Mouse (Mus musculus): ENCODE results near the gene Dlgap1. TPM values are rescaled to one million over a fixed set of nuclear protein-coding genes. Genes with fewer than 3 reads are reported as not detected.
A peak's percentile ranks its signal among the peaks of the same experiment; 100 is the strongest.

Gene Dlgap1
- total RNA-seq, 2 experiments from 2014 or later = 0.05 to 0.22 TPM

DNA sequence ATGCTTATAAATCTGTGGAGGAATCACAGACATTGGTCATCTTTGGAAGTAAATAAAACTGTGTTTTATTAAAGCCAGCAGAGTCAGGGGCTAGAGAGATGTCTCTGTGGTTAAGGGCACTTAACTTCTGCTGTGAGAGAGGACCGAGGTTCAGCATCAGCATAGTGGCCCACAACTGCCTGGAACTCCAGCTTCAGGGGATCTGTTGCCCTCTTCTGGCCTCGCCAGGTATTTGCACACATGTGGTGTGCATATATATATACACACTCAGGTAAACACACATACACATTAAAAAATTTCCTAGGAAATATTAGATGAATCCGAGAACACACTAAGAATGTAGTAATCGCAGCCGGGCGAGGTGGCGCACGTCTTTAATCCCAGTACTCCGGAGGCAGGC lies 796.5 kb downstream of the Dlgap1 start:
- no peak overlapping the region for H3K4me3 ChIP-seq
- intact Hi-C loops (cut with DNase I) = no loop called here

DNA sequence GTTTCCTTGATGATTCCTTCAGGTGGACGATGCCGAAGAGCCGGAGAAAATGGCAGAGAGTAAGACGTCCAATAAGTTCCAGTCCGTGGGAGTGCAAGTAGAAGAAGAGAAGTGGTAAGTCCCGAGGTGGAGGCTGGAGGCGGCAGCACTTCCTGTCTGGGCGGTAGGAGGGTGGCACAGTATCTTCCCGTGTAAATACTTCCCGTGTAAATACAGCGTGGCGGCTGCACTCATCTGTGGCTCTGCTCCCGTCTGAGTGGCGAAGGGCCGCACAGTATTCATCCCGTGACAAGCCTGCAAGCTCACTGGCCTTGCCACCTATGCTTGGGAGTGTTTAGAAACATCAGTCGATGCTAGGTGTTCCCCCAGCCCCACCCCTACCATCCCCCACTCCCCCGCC lies 797.1 kb downstream of the Dlgap1 start:
- intact Hi-C loops (cut with DNase I) = no loop called here
- no peak overlapping the region for H3K4me3 ChIP-seq
- TF ChIP-seq CTCF (IDR thresholded peaks at IDR 0.05) = no peak

More for the DNA sequence above, 796.5 kb downstream of the Dlgap1 start:
- H3K27ac ChIP-seq = no peak overlapping the region
- no peak for TF ChIP-seq CTCF (IDR thresholded peaks at IDR 0.05)
- no peak for DNase-seq

DNA sequence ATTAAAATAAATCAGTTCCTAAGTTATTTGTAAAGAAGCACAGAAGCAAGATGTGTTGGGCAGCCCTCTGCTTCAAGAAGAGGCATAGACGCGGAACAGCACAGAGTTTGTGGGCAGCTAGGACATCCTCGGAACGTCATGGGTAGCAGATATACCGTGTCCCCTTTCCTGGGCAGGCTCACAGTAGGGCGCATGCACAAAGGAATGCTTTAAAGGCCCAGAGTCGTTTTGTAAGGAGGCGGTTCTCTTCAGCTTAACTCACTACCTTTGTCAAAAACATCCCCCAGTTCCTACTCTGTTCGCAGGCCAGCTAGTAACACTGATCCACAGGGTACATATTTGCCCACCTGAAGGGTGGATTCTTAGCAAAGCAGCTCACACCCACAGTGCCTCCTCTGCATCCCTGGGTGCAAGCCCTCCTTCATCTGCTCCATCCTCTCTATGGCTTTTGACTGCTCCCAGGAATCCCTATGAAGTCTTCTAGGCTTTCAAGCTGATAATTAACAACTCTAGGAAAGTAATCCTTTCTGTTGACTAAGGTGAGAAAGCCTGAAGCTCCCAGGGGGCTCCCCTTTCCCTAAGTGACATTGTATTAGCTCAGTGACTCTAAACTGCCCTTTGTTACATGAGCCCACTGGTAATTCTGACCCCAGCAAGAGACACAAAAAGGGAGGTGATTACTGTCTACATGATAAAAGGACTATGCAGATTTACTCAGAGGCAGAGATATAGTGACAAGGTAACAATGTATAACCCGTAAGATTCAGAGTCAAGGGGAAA lies 803.4 kb downstream of the Dlgap1 start:
- intact Hi-C loops (cut with DNase I) = no loop called here

More for the DNA sequence above, 797.1 kb downstream of the Dlgap1 start:
- no peak for DNase-seq
- H3K27ac ChIP-seq = no peak overlapping the region

DNA sequence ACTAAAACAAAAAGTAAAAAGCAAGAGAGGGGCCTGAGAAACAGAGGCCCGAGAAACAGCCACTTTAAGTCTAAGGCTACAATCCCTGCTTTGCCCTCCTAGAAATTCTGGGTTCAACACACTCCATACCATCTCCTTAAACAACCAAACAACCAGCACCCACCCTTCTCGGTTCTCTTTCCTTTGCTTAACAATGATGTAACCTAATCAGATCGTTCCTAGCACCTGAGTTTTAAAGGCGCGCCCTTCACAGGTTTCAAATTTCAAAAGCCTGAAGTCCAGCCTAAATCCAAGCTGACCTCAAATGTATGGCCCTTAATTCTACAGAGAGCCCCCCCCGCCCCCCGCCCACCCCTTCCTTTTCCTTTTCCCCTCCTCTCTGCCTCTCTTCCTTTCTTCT lies 810.9 kb downstream of the Dlgap1 start:
- TF ChIP-seq CTCF (IDR thresholded peaks at IDR 0.05) = no peak
- intact Hi-C loops (cut with DNase I) = no loop called here
- no peak overlapping the region for H3K4me3 ChIP-seq

More for the DNA sequence above, 803.4 kb downstream of the Dlgap1 start:
- Histone ChIP-seq H3K4me3 (no peak overlapping the region), H3K27ac (no peak overlapping the region)
- DNase-seq = no peak
- no peak for TF ChIP-seq CTCF (IDR thresholded peaks at IDR 0.05)

DNA sequence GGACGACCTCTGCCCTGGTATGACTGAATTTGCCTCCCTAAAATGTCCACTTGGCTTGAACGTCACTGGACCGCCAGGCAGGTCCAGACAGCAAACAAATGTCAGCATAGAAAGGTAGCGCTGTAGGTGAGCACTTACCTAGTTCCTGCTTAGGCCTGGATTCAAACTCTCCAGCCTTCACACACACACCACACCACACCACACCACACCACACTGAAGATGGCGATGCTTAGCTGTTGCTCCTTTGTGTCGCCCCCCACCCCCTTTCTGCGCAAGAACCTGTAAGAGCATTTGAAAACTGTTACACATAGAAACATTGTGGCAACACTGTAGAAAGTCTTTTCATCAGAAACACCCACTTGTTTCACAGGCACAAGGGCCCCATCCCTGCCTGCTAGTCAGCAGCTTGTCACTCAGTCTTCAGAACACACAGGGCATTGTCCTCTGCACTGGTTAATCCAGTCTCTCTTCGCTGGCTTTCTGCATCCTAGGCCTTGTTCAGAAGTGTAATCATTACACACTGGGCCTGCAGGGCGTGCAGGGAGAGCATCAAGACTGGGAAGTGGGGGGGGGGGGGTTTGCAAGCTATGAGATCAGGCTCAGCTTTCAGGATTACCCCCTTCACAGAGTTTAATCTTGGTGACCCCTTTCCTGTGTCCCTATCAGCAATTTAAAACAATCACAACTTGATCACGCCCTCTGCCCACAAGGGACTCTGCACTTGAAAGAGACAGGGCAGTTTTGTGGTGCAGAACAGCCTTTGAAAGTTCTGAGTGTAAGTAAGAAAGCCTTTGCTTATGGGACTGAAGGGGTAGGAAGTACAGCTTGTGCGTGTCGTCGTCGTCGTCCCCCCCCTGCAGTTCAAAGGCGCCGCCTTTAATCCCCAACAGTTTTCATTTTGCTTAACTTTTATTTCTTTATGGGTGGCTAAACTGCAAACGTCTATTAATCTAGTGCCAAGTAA lies 812.1 kb downstream of the Dlgap1 start:
- DNase-seq = no peak
- Histone ChIP-seq H3K27ac (peak overlapping the region; percentile 28; the same call in 1 of the 2 replicates), H3K4me3 (no peak overlapping the region)
- intact Hi-C loops (cut with DNase I) = no loop called here
- TF ChIP-seq CTCF (IDR thresholded peaks at IDR 0.05) = no peak

More for the DNA sequence above, 810.9 kb downstream of the Dlgap1 start:
- H3K27ac ChIP-seq = no peak overlapping the region
- no peak for DNase-seq

DNA sequence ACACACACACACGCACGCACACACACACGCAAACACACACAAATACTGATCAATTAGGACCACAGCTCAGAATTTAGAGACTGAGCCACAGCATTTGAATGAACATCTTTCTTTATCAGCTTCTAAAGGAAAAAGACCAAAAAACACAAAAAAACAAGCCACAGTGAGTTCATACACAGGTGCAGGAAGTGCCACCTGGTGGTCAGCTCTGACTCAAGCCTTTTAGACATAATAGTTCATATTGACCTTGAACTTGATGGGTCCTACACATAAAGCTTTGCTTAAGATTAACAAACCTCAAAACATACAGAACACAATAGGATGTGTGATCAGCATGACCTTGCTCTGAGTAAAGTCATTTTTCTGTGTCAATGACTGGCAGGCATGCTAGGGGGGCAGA lies 814.4 kb downstream of the Dlgap1 start:
- peak; percentile 28 for TF ChIP-seq CTCF (IDR thresholded peaks at IDR 0.05)
- H3K27ac ChIP-seq = no peak overlapping the region
- intact Hi-C loops (cut with DNase I) = no loop called here
- DNase-seq = no peak
- H3K4me3 ChIP-seq = no peak overlapping the region

DNA sequence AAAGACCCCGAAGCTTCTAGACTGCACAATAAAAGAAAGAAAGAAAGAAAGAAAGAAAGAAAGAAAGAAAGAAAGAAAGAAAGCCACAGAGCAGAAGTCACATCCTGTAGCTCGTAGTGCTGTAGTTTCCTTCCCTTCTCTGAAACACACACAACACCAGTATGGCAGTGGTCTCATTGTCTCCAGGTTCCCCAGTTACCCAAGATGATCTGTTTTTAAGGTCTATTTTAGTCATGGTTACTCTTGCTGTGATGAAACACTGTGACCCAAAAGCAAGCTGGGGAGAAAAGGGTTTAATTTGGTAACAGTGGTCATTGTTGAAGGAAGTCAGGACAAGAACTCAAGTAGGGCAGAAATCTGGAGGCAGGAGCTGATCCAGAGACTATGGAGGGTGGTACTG lies 818.5 kb downstream of the Dlgap1 start:
- DNase-seq = no peak
- TF ChIP-seq CTCF (IDR thresholded peaks at IDR 0.05) = no peak
- intact Hi-C loops (cut with DNase I) = no loop called here
- Histone ChIP-seq H3K4me3 (no peak overlapping the region), H3K27ac (no peak overlapping the region)

DNA sequence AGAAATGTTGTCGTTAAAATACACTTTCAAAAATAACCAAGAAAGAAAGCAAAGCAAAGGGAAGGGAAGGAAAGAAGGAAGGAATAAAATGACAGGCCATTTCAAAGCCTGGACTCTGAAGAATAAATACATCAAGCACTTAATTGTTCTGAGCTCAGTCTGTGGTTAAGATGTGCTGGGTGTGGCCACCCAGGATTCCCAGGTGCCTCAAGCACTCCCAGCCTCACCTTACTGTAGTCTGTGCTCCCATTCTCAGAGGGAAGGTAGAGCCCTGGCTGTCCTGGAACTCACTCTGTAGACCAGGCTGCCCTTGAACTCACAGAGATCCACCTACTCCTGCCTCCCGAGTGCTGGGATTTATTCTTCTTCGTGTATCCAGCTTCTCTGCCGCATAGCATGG lies 821.9 kb downstream of the Dlgap1 start:
- intact Hi-C loops (cut with DNase I) = no loop called here
- no peak for DNase-seq
- no peak for TF ChIP-seq CTCF (IDR thresholded peaks at IDR 0.05)
- no peak overlapping the region for H3K4me3 ChIP-seq
- H3K27ac ChIP-seq = no peak overlapping the region

DNA sequence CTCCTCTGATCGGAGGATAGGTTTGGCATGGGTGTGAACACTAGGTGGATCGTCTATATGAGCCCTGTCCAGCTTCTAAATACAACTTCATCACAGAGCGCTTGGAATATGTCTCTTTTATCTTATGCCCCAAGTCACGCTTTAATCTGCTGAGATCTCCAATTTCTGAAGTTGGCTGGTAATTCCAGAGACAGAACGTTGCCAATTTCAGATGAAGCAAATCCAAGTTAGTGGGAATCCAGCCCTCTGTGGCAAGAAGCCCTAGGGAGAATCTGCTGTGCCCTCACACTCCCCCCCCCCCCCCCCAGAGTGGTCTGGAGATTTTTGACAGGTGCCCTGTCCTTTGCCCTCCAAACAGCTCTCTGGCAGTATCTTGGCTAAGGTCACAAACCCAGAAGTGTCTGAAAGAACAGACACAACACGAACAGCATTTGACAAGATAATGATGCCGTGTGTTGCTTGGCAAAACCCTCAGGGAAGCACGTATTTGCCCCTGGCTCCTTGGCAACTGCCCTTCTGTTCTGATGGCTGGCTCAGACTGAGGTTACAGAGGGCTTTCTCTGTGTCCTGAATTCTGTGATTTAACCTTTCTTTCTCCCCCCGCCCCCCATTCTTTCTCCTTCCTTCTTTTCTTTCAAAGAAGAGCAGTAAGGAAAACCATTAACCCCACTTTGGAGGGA lies 822.9 kb downstream of the Dlgap1 start:
- TF ChIP-seq CTCF (IDR thresholded peaks at IDR 0.05) = no peak
- intact Hi-C loops (cut with DNase I) = no loop called here
- Histone ChIP-seq H3K27ac (no peak overlapping the region), H3K4me3 (no peak overlapping the region)
- DNase-seq = no peak

DNA sequence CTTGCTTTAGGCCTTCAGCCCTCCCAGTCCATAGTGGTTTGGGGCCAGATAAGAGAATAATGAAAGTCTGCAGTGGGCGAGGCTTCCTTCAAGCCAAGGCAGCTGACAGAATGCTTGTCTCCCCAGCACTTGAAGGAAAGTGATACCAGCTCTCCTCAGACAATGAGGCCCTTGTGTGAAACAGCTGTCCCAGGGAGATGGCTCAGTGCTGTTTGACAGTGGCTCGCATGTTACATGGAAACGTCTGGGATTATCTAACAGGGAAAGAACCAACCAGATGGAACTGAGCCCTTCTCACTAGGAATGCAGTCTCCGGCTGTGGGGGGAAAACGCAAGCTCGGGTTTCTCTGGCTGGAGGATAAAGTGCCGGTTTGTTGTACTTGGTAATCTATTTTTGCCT lies 825.4 kb downstream of the Dlgap1 start:
- intact Hi-C loops (cut with DNase I) = no loop called here
- peak overlapping the region; percentile 29 for H3K4me3 ChIP-seq
- H3K27ac ChIP-seq = peak overlapping the region; percentile 25
- DNase-seq = peak; percentile 14
- no peak for TF ChIP-seq CTCF (IDR thresholded peaks at IDR 0.05)

DNA sequence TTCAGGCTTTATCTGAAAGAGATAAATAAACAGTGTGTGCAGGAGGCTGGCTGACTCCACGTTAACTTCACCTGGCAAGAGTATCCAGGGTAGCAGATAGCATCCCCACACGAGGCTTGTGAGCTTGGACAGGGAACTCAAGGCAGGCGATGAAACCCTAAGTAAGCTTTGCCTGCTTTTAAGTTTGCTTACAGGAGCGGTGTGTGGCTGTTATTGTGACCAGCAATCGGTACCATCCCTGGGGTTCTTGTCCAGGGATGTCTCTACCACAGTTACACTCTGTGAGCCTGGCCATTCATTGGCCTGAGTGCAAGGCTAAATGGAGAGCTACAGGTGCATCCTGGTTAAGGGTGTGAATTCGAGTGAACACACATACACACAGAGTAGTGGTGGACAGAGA lies 825.8 kb downstream of the Dlgap1 start:
- intact Hi-C loops (cut with DNase I) = no loop called here
- H3K4me3 ChIP-seq = peak overlapping the region; percentile 29
- peak overlapping the region; percentile 25 for H3K27ac ChIP-seq

DNA sequence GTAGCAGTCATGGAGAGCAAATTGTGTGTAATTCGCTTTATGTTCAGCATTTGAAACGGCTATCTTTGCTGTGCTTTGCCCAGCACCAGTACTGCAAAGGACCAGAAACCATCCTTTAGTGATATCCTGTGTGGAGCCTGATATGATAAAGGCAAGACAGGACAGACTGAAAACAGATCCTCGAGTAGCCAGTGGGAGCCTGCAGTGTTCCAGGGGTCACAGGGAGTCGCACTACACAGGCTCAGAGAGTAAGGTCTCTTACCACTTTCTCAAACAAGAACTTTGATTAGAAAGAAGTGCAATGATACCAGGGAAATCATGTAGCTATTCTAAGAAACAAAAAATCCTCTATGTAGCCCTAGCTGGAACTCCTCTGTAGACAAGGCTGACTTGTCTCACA lies 826.3 kb downstream of the Dlgap1 start:
- no peak overlapping the region for H3K27ac ChIP-seq
- no peak for DNase-seq
- intact Hi-C loops (cut with DNase I) = no loop called here
- H3K4me3 ChIP-seq = no peak overlapping the region
- no peak for TF ChIP-seq CTCF (IDR thresholded peaks at IDR 0.05)

More for the DNA sequence above, 825.8 kb downstream of the Dlgap1 start:
- no peak for TF ChIP-seq CTCF (IDR thresholded peaks at IDR 0.05)
- DNase-seq = no peak

Data from gastrocnemius, adult 2 months (tissue).